Mouse (Mus musculus): ENCODE data around the gene Syt1. TPM values are rescaled to one million over a fixed set of nuclear protein-coding genes. Genes with fewer than 3 reads are reported as not detected.

Syt1 gene
- polyA plus RNA-seq, 1 experiment = 0.67 TPM

- 88% methylated on average over 3 of the region's 3 CpGs for WGBS
- H3K27ac ChIP-seq (ENCODE audit: insufficient read depth, low read depth, low read length) = no peak overlapping the region
- no peak for TF ChIP-seq CTCF (IDR thresholded peaks at IDR 0.05; ENCODE audit: extremely low read depth, insufficient read length, insufficient replicate concordance, low read depth, low read length)
- TF ChIP-seq POLR2A (IDR thresholded peaks at IDR 0.05; ENCODE audit: low read depth, low read length) = no peak
Measured at GRCm38 (mm10) chr10:108724878-108725277, 285.9 kb downstream of the Syt1 start.

GRCm38 (mm10) chr10:108710514-108710913, 300.3 kb downstream of the Syt1 start:
- H3K4me1 ChIP-seq (ENCODE audit: control insufficient read depth, insufficient read depth, insufficient read length, low read length) = no peaks in the 10 kb centered on the region
- no peak overlapping the region for H3K27ac ChIP-seq (ENCODE audit: insufficient read depth, low read depth, low read length)
- no peaks in the 10 kb centered on the region for H3K36me3 ChIP-seq (ENCODE audit: control insufficient read depth, insufficient read depth, low read length)
- TF ChIP-seq POLR2A (IDR thresholded peaks at IDR 0.05; ENCODE audit: low read depth, low read length) = no peak
- TF ChIP-seq CTCF (IDR thresholded peaks at IDR 0.05; ENCODE audit: extremely low read depth, insufficient read length, insufficient replicate concordance, low read depth, low read length) = no peak
- no peaks in the 10 kb centered on the region for H3K27me3 ChIP-seq (ENCODE audit: control insufficient read depth, insufficient read depth, low read length)
- no peak overlapping the region for H3K4me3 ChIP-seq (ENCODE audit: low read depth, low read length)
- 60% methylated on average over 5 of the region's 5 CpGs for WGBS

More at GRCm38 (mm10) chr10:108724878-108725277, 285.9 kb downstream of the Syt1 start:
- no peaks in the 10 kb centered on the region for H3K36me3 ChIP-seq (ENCODE audit: control insufficient read depth, insufficient read depth, low read length)
- H3K4me3 ChIP-seq (ENCODE audit: low read depth, low read length) = no peak overlapping the region
- H3K4me1 ChIP-seq (ENCODE audit: control insufficient read depth, insufficient read depth, insufficient read length, low read length) = no peaks in the 10 kb centered on the region
- H3K27me3 ChIP-seq (ENCODE audit: control insufficient read depth, insufficient read depth, low read length) = no peaks in the 10 kb centered on the region

- no peak for TF ChIP-seq CTCF (IDR thresholded peaks at IDR 0.05; ENCODE audit: extremely low read depth, insufficient read length, insufficient replicate concordance, low read depth, low read length)
- H3K27me3 ChIP-seq (ENCODE audit: control insufficient read depth, insufficient read depth, low read length) = no peaks in the 10 kb centered on the region
- H3K27ac ChIP-seq (ENCODE audit: insufficient read depth, low read depth, low read length) = no peak overlapping the region
- no peak overlapping the region for H3K4me3 ChIP-seq (ENCODE audit: low read depth, low read length)
- H3K4me1 ChIP-seq (ENCODE audit: control insufficient read depth, insufficient read depth, insufficient read length, low read length) = no peaks in the 10 kb centered on the region
- WGBS = 88% methylated on average over 3 of the region's 3 CpGs
- H3K36me3 ChIP-seq (ENCODE audit: control insufficient read depth, insufficient read depth, low read length) = no peaks in the 10 kb centered on the region
Measured at GRCm38 (mm10) chr10:108705658-108706057, 305.1 kb downstream of the Syt1 start.

- Histone ChIP-seq H3K4me1 (ENCODE audit: control insufficient read depth, insufficient read depth, insufficient read length, low read length) (no peaks in the 10 kb centered on the region), H3K27ac (ENCODE audit: insufficient read depth, low read depth, low read length) (no peak overlapping the region), H3K27me3 (ENCODE audit: control insufficient read depth, insufficient read depth, low read length) (no peaks in the 10 kb centered on the region), H3K36me3 (ENCODE audit: control insufficient read depth, insufficient read depth, low read length) (no peaks in the 10 kb centered on the region), H3K4me3 (ENCODE audit: low read depth, low read length) (no peak overlapping the region)
- WGBS = 81% methylated on average over 14 of the region's 14 CpGs
- no peak for TF ChIP-seq CTCF (IDR thresholded peaks at IDR 0.05; ENCODE audit: extremely low read depth, insufficient read length, insufficient replicate concordance, low read depth, low read length)
- TF ChIP-seq POLR2A (IDR thresholded peaks at IDR 0.05; ENCODE audit: low read depth, low read length) = no peak
Measured at GRCm38 (mm10) chr10:108701361-108702128, 309.2 kb downstream of the Syt1 start.

GRCm38 (mm10) chr10:108699946-108700345, 310.8 kb downstream of the Syt1 start, which contains the start of gene Gm5136:
Gene Gm5136, minus strand, starts transcription at chr10:108700160.
- H3K36me3 ChIP-seq (ENCODE audit: control insufficient read depth, insufficient read depth, low read length) = no peaks in the 10 kb centered on the region
- no peak within 1 kb of the TSS for H3K4me3 ChIP-seq (ENCODE audit: low read depth, low read length)
- H3K4me1 ChIP-seq (ENCODE audit: control insufficient read depth, insufficient read depth, insufficient read length, low read length) = no peaks in the 10 kb centered on the region
- TF ChIP-seq POLR2A (IDR thresholded peaks at IDR 0.05; ENCODE audit: low read depth, low read length) (no peak), CTCF (IDR thresholded peaks at IDR 0.05; ENCODE audit: extremely low read depth, insufficient read length, insufficient replicate concordance, low read depth, low read length) (no peak)
- H3K27ac ChIP-seq (ENCODE audit: insufficient read depth, low read depth, low read length) = no peak within 1 kb of the TSS
- H3K27me3 ChIP-seq (ENCODE audit: control insufficient read depth, insufficient read depth, low read length) = no peaks in the 10 kb centered on the region
- 88% methylated on average over 9 of the region's 9 CpGs for WGBS

- no peak overlapping the region for H3K4me3 ChIP-seq (ENCODE audit: low read depth, low read length)
- no peaks in the 10 kb centered on the region for H3K36me3 ChIP-seq (ENCODE audit: control insufficient read depth, insufficient read depth, low read length)
- H3K4me1 ChIP-seq (ENCODE audit: control insufficient read depth, insufficient read depth, insufficient read length, low read length) = no peaks in the 10 kb centered on the region
- no peaks in the 10 kb centered on the region for H3K27me3 ChIP-seq (ENCODE audit: control insufficient read depth, insufficient read depth, low read length)
- H3K27ac ChIP-seq (ENCODE audit: insufficient read depth, low read depth, low read length) = no peak overlapping the region
- 36% methylated on average over 5 of the region's 5 CpGs for WGBS
- TF ChIP-seq POLR2A (IDR thresholded peaks at IDR 0.05; ENCODE audit: low read depth, low read length) (no peak), CTCF (IDR thresholded peaks at IDR 0.05; ENCODE audit: extremely low read depth, insufficient read length, insufficient replicate concordance, low read depth, low read length) (no peak)
Measured at GRCm38 (mm10) chr10:108697062-108697461, 313.7 kb downstream of the Syt1 start.

GRCm38 (mm10) chr10:108690954-108691353, 319.8 kb downstream of the Syt1 start:
- Histone ChIP-seq H3K27ac (ENCODE audit: insufficient read depth, low read depth, low read length) (no peak overlapping the region), H3K36me3 (ENCODE audit: control insufficient read depth, insufficient read depth, low read length) (no peaks in the 10 kb centered on the region), H3K4me1 (ENCODE audit: control insufficient read depth, insufficient read depth, insufficient read length, low read length) (no peaks in the 10 kb centered on the region), H3K27me3 (ENCODE audit: control insufficient read depth, insufficient read depth, low read length) (no peaks in the 10 kb centered on the region), H3K4me3 (ENCODE audit: low read depth, low read length) (no peak overlapping the region)
- WGBS = 74% methylated on average over 9 of the region's 9 CpGs
- TF ChIP-seq POLR2A (IDR thresholded peaks at IDR 0.05; ENCODE audit: low read depth, low read length) = no peak
- TF ChIP-seq CTCF (IDR thresholded peaks at IDR 0.05; ENCODE audit: extremely low read depth, insufficient read length, insufficient replicate concordance, low read depth, low read length) = no peak
